Mouse (Mus musculus) C2C12 (cell line): Measurements from ENCODE around the gene Mydgf.

Experiments used
- CEBPB ChIP-seq: IDR thresholded peaks from one replicate; pipeline ENCODE4 v1.6.1; 2011; ENCODE audit warnings: low read depth, mild to moderate bottlenecking, control low read depth, moderate library complexity
- CTCF ChIP-seq: IDR thresholded peaks from one replicate; pipeline ENCODE4 v1.5.1; 2011; ENCODE audit not compliant: control insufficient read depth, insufficient read depth, insufficient read length
- FOSL1 ChIP-seq: IDR thresholded peaks from one replicate; pipeline ENCODE4 v1.8.0; 2011; ENCODE audit warnings: mild to moderate bottlenecking, low read length; ENCODE audit not compliant: poor library complexity, insufficient read depth, severe bottlenecking
- MAX ChIP-seq: IDR thresholded peaks from one replicate; pipeline ENCODE4 v1.6.1; 2011; ENCODE audit warnings: mild to moderate bottlenecking, control low read depth
- MYOG ChIP-seq: IDR thresholded peaks from one replicate; pipeline ENCODE4 v1.6.1; 2011; ENCODE audit not compliant: control insufficient read depth, insufficient read length; ENCODE audit errors: extremely low read depth

- no peak for TF ChIP-seq CTCF
- TF ChIP-seq CEBPB, result no peak
- no peak for TF ChIP-seq FOSL1
- no peak for TF ChIP-seq MAX
- no peak for TF ChIP-seq MYOG
Observed at GRCm38 (mm10) chr17:56146131-56146530, 37.6 kb downstream of the Mydgf start.
